Mouse (Mus musculus): ENCODE measurements around the gene Dnajb5.
"Not testable (repeated sequence)": the region's sequence is repeated elsewhere in the genome, so short reads cannot be mapped to it uniquely, and the experiment has no call there.

Dnajb5 gene

DNA sequence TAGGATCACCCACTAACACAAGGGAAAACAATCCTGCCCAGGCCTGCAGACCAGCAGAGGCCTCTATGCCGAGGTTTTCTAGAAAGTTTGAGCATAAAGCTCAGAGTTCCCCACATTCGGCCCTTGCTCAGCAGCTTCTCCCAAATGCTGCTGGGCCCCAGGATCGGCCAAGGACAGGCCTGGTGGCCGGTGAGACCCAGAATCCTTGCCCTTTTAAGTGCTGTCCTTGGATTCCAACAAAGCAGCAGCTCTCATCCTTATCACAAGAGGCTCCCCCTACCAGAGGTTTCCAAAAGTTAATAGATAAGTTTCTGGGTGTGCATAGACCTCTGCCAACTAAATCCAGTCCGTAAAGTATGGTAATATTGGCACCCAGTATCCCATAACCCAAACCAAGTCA, 24.3 kb downstream of the Dnajb5 start:
- no peak for DNase-seq

DNA sequence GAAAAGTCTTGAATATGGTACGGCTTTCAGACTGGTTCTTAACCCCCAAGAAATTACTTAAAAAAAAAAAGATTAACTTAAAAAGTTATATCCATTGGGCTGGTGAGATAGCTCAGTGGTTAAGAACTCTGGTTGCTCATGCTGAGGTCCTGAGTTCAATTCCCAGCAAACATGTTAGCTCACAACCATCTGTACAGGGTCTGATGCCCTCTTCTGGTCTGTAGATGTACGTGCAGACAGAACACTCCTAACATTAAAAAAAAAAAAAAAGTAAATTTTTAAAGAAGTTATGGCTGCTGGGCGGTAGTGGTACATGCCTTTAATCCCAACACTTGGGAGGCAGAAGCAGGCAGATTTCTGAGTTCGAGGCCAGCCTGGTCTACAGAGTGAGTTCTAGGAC, 28.4 kb downstream of the Dnajb5 start:
- no peak for DNase-seq

DNA sequence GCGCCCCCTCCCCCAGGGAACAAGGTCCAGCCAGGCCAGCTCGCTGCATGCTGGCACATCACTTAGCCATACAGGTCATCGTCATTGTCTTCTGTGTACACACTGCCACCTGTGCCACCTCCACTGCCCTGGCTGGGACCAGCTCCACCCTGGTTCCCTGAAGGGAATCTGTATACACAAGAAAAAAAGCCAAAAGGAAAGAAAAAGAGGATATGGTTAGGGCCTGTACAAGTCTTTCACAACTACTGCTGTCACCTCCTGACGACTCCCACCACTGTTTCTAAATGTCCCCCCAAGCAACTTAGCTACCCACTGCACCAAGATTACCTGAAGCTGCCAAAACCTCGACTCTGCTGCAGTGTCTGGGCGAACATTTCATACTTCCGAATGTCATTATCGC, 30.9 kb downstream of the Dnajb5 start:
- DNase-seq, result not testable (repeated sequence)

DNA sequence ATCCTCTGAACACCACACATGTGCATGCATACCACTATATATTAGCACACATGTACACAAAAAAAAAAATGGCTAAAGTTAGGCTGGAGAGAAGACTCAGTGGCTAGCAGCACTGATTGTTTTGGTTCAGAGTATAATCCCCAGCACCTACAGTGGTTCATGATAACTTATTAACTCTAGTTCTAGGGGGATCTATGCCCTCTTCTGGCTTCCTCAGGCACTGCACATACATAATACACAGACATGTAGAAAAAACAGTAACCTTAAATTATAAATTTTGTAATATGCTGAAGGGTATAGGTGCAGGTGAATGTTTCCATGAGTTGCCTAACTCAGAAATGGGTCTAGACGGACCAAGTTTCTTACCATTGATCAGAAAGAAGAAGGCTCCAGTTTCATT, 38.7 kb downstream of the Dnajb5 start:
- no peak for DNase-seq

DNA sequence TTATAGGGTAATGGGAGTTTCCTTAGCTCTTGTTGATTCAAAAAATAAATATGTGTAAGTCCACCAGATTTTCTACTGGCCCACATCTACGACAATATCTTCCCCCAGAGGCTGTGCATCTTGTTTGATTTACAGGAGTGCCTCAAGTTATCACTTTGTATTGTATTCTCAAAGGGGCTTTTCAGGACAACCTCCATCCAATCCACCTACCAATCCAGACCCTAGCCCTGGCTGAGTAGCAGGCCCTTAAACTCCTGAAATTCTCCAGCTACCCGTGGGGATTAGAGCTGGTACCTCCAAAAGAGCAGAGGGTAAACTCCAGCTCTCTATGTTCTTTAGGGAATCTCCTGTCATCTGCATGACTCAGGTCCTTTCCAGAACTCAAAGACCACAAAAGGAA, 48.4 kb downstream of the Dnajb5 start:
- DNase-seq, result no peak

DNA sequence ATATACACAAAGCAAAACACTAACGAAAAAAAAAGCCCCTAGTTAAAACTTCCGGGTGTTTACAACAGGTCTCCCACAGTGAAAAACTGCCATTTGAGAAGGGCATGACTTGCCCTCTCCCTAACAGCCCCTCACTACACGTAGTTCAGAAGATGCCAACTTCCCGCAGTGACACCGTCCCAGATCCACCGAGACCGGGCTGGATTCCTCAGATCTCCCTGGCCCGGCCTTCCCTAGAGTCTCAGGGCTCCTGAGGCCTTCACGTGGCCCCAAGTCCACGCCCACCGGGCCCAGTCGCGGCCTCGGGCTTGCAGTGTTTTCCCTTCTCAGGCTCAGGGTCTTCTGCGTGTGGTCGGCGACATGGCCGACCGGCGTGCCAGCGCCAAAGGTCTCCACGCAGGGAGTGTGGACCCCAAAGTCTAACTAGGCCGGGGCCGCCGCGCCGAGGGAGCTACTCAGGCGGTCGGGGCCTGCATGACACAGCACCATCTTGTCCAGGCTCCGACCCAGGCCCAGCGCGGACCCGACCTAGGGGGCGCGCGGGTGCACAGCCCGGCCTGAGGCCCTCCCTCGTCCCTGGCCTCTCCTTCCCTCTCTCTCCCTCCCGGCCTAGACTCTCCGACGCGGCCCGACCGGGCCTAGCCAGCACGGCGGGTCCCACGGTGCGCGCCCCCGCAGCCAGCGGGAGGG, 50.0 kb downstream of the Dnajb5 start:
- DNase-seq, result peak; percentile 72 to 77

DNA sequence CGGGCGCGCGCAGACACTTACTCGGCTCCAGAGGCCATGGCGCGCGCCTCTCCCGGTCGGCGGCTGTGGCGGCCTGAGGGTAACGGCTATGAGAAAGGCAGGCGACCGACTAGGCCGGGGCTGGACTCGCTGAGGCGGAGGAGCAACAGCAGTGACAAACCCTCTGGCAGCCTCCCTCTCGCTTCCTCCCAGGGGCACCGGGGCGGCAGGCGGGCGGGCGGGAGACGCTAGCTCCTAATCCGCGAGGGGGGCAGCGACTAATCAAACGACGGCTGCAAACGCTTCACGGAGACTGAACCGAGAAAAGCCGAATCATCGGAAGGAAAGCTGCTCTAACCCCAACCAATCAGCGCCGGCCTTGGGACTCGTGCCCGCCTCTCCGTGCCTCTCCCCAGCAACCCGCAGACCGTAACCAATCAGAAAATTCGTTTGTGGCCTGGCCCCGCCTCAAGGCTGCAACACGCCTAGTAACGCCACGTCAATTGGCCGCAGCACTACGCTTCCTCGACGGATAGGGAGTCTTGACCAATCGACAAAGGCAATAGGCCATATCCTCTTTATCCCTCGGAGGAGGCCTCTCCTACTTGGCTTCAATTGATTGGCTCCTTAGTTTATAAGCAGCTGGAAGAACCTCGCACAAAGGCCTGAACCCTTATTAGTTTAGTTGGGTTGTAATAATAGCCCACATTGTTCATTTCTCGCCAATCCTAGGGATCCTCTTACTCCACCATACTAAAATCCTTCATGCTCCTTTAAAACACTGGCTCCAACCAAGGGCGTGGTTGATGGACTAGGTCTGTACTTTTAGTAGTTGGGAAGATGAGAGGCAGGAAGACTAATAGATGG, 50.8 kb downstream of the Dnajb5 start, which contains the start of gene Vcp:
Vcp (minus strand) TSS at position 367 of the 846 bp plus-strand sequence.
- peak; percentile 98 to 99 for DNase-seq

DNA sequence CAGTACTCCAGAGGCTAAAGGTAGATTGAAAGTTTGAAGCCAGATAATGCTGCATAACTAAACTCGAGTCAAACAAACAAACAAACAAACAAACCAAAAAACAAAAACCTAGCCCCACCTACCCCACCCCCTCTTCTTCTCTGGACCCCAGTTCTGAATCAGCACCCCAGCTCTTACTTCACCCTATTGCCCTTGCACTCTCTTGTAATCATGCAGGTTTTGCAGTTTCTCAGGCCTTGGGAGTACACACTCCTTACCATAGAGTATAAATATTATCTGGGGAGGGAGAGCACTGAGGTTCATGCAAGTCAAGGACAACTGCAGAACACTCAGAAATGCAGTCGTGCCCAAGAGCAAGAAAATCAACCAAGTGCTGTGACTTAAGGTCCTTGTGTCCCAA, 51.7 kb downstream of the Dnajb5 start:
- DNase-seq, result no peak

DNA sequence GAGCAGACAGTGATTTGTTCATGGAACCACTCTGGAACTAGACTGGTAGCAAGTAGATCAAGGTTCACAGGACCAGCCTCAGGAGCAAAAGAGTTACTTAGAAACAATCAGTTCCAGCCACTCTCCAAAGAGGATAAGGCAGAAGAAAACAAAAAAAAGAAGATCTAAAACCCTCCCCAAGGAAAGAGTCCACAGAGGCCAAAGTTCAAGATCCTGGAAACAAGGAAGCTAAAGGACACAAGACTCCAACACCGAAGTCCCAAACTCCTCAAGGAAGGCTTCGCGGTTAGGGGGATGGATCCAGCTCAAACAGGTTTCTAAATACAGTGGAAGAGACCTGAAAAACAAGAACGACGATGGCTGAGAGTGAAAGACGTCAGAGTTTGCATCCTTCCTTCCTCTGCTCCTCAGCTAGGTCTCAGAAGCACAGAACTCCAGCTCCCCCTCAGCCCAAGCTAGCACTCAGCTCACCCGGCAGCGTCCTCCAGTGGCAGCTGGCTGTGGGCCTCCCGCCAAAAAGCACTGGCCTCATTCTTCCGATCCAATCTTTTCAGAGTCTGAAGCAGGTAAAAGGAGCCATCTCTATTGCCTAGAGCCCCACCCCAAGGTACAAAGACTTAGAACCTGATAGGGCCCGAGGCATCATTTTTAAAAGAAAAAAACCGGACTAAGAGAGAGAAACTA, 53.3 kb downstream of the Dnajb5 start:
- DNase-seq, result no peak

DNA sequence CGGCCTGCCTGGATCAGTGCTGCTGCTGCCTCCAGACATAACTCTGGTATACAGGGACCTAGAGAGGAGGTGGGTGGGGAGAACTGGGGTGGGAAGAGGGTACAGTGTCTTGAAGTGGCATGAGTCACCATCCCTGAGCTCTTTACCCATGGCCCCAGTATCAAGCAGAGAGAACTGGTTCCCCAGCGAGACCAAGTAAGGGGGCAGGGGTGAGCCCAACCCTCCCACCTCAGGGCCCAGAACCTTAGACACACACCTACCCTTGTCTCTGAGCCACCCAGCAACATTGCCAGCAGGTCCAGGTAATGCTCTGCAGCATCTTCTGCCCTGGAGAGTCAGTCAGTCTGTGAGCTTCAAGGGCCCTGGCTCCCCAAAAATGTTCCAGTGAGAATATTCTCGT, 55.3 kb downstream of the Dnajb5 start:
- DNase-seq, result no peak

DNA sequence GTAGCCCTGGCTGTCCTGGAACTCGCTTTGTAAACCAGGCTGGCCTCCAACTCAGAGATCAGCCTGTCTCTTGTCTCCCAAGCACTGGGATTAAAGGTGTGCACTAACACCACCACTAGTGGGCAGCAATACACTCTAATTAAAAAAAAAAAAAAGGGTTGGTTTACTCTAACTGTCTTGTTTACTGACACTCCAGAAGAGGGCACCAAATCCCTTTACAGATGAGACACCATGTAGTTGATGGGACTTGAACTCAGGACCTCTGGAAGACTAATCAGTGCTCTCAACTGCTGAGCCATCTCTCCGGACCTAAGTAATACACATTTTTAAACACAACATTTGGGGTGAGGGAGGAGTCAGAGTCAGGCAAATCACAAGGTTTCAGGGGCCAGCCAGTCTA, 56.2 kb downstream of the Dnajb5 start:
- peak in 1 of 2 experiments; percentile 23 for DNase-seq
